Mouse (Mus musculus) ES-E14 (cell line): ENCODE results near the gene Gemin6. TPM values are rescaled to one million over a fixed set of nuclear protein-coding genes. Genes with fewer than 3 reads are reported as not detected.

Source experiments
- DNase-seq: peaks from one replicate; pipeline ENCODE4 v3.0.0-alpha.2; 2013; ENCODE audit warnings: low read depth, low spot score
- H3K27ac ChIP-seq: 2 replicates; pipeline ENCODE4 v1.5.1; 2012; ENCODE audit warnings: low read depth, mild to moderate bottlenecking, low read length, moderate library complexity, mixed read lengths; ENCODE audit not compliant: poor library complexity, insufficient read depth, severe bottlenecking
- H3K36me3 ChIP-seq: 2 replicates; pipeline ENCODE4 v1.6.1; 2012; ENCODE audit warnings: mild to moderate bottlenecking, low read length, moderate library complexity, mixed read lengths; ENCODE audit not compliant: control insufficient read depth, poor library complexity, insufficient read depth, severe bottlenecking
- H3K4me1 ChIP-seq, 2 experiments: fragments of 150-350 bp in 1 of 2; sonication (generic) in 1 of 2; 2 replicates each; pipeline ENCODE4 v1.6.1; 2012; ENCODE audit warnings: low read length in 2 of 2, mild to moderate bottlenecking in 1 of 2, mixed read lengths in 1 of 2; ENCODE audit not compliant: control insufficient read depth in 2 of 2, insufficient read depth in 2 of 2, poor library complexity in 1 of 2
- H3K4me3 ChIP-seq, 2 experiments: fragments of 150-350 bp in 1 of 2; sonication (generic) in 1 of 2; 2 replicates each; pipeline ENCODE4 v1.5.1; 2012; ENCODE audit warnings: low read length in 2 of 2, low read depth in 1 of 2, mild to moderate bottlenecking in 1 of 2, mixed read lengths in 1 of 2; ENCODE audit not compliant: insufficient read depth in 1 of 2, poor library complexity in 1 of 2, severe bottlenecking in 1 of 2
- H3K9ac ChIP-seq: 2 replicates; pipeline ENCODE4 v1.6.1; 2012; ENCODE audit warnings: low read depth, mild to moderate bottlenecking, low read length, mixed read lengths; ENCODE audit not compliant: poor library complexity, insufficient read depth, severe bottlenecking
- H3K9me3 ChIP-seq: fragments of 150-350 bp; sonication (generic); 2 replicates; pipeline ENCODE4 v1.6.1; 2012; ENCODE audit warnings: low read depth, mild to moderate bottlenecking, low read length; ENCODE audit not compliant: control insufficient read depth, insufficient read depth
- CHD2 ChIP-seq: IDR thresholded peaks from 2 replicates; pipeline ENCODE4 v1.6.1; 2014; ENCODE audit warnings: mild to moderate bottlenecking, low read depth, low read length, inconsistent platforms
- HCFC1 ChIP-seq: IDR thresholded peaks from 2 replicates; pipeline ENCODE4 v1.6.1; 2012; ENCODE audit warnings: low read length, inconsistent platforms, borderline replicate concordance; ENCODE audit not compliant: insufficient read depth
- MAFK ChIP-seq: IDR thresholded peaks from 2 replicates; pipeline ENCODE4 v1.6.1; 2014; ENCODE audit warnings: mild to moderate bottlenecking, low read depth, low read length, inconsistent platforms; ENCODE audit not compliant: insufficient read depth
- ZC3H11A ChIP-seq: IDR thresholded peaks from 2 replicates; pipeline ENCODE4 v1.6.1; 2012; ENCODE audit warnings: low read depth, mild to moderate bottlenecking, inconsistent platforms, low read length, borderline replicate concordance
- ZNF384 ChIP-seq: IDR thresholded peaks from 2 replicates; pipeline ENCODE4 v1.6.1; 2012; ENCODE audit warnings: low read depth, low read length, inconsistent platforms
- in situ Hi-C, 2 experiments: fragments of 600-800 bp; cut with MboI; formaldehyde crosslinking; loops; one replicate each; pipeline ENCODE4 v1.15.1; 2025; ENCODE audit warnings: low sequenced_read_pairs in 2 of 2, inconsistent platforms in 1 of 2; ENCODE audit not compliant: unreplicated experiment in 2 of 2
- total RNA-seq: library from RNA; depleted of rRNA; stranded (reverse); fragments of 300-350 nt; gene quantifications from 2 replicates; pipeline ENCODE4 v1.2.3, GENCODE M21; 2012

Gemin6 gene
- total RNA-seq, 1 experiment = 45.4 TPM

GRCm38 (mm10) chr17:80179959-80180358 lies 44.3 kb upstream of the Gemin6 start:
- peak; percentile 72 for DNase-seq
- peaks cover 0 to 3% of the 10 kb centered on the region in 2 experiments; a peak in 3 of 4 replicates for H3K4me1 ChIP-seq
- H3K36me3 ChIP-seq = no peaks in the 10 kb centered on the region
- in situ Hi-C loops = loop anchor here (10.0 kb wide), 2 partner anchors 135 to 165 kb away; no protein-coding TSS in a partner anchor
- H3K9ac ChIP-seq = no peak overlapping the region
- no peaks in the 10 kb centered on the region for H3K9me3 ChIP-seq
- no peak overlapping the region for H3K27ac ChIP-seq
- TF ChIP-seq HCFC1 (no peak), ZNF384 (no peak), CHD2 (no peak), ZC3H11A (peak; percentile 91), MAFK (no peak)
- no peak overlapping the region for H3K4me3 ChIP-seq

- Histone ChIP-seq H3K4me3 (no peak overlapping the region), H3K27ac (no peak overlapping the region), H3K9me3 (no peaks in the 10 kb centered on the region), H3K9ac (no peak overlapping the region), H3K4me1 (peaks cover 0 to 2% of the 10 kb centered on the region in 2 experiments; a peak in 2 of 4 replicates), H3K36me3 (no peaks in the 10 kb centered on the region)
- in situ Hi-C loops = loop anchor here (10.0 kb wide), 2 partner anchors 136 to 166 kb away; no protein-coding TSS in a partner anchor
- no peak for TF ChIP-seq CHD2
- no peak for TF ChIP-seq ZNF384
- TF ChIP-seq ZC3H11A = no peak
- TF ChIP-seq MAFK = no peak
- no peak for TF ChIP-seq HCFC1
- no peak for DNase-seq
Observed at GRCm38 (mm10) chr17:80180468-80180867, 43.8 kb upstream of the Gemin6 start.

DNA sequence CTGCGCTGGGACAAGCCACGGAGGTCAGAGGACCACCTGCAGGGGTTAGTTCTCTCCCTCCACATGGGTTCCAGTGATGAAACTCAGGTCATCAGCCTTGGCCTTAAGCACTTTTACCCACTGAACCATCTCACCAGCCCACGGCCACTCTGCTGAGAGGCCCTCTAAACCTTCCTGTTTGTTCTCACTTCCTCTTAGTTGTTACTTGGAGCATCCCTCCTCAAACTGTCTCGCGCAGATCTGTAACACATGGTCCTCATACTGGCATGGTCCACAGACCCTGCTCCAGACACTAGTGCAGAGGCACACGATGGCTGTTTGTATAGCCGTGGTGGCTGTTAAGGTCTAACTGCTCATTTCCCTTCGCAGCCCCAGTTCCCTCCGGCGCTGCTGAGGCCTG lies 40.6 kb upstream of the Gemin6 start:
- no peaks in the 10 kb centered on the region for H3K36me3 ChIP-seq
- no peak overlapping the region for H3K9ac ChIP-seq
- no peaks in the 10 kb centered on the region for H3K9me3 ChIP-seq
- TF ChIP-seq ZC3H11A (no peak), HCFC1 (no peak), MAFK (no peak), ZNF384 (no peak), CHD2 (no peak)
- DNase-seq = no peak
- H3K27ac ChIP-seq = no peak overlapping the region
- in situ Hi-C loops = loop anchor here (10.0 kb wide), 2 partner anchors 139 to 169 kb away; no protein-coding TSS in a partner anchor
- H3K4me3 ChIP-seq = no peak overlapping the region
- peaks cover 0 to 2% of the 10 kb centered on the region in 2 experiments; a peak in 1 of 4 replicates for H3K4me1 ChIP-seq

GRCm38 (mm10) chr17:80193075-80193474 lies 31.2 kb upstream of the Gemin6 start:
- Histone ChIP-seq H3K36me3 (peaks cover 2% of the 10 kb centered on the region; the same call in 1 of the 2 replicates), H3K9ac (no peak overlapping the region), H3K27ac (no peak overlapping the region), H3K9me3 (no peaks in the 10 kb centered on the region), H3K4me1 (no peaks in the 10 kb centered on the region), H3K4me3 (no peak overlapping the region)
- TF ChIP-seq ZNF384 = 0 out of 2 replicates have a peak, but pooled peaks have one; percentile 12
- TF ChIP-seq HCFC1 = no peak
- in situ Hi-C loops = no loop called here
- no peak for DNase-seq

- TF ChIP-seq ZNF384 (no peak), ZC3H11A (no peak), CHD2 (no peak; the same call in 1 of the 2 replicates), HCFC1 (no peak), MAFK (no peak)
- H3K9ac ChIP-seq = no peak overlapping the region
- no peak for DNase-seq
- no peaks in the 10 kb centered on the region for H3K9me3 ChIP-seq
- H3K36me3 ChIP-seq = peaks cover 15% of the 10 kb centered on the region
- no peak overlapping the region for H3K4me3 ChIP-seq
- no peaks in the 10 kb centered on the region for H3K4me1 ChIP-seq
- in situ Hi-C loops = no loop called here
- H3K27ac ChIP-seq = no peak overlapping the region
Observed at GRCm38 (mm10) chr17:80199160-80199778, 25.0 kb upstream of the Gemin6 start.
